Mouse (Mus musculus) heart, postnatal 0 days (tissue): ENCODE results near the gene Plekha8. TPM values are rescaled to one million over a fixed set of nuclear protein-coding genes. Genes with fewer than 3 reads are reported as not detected.
A peak's percentile ranks its signal among the peaks of the same experiment; 100 is the strongest.

Experiments used
- ATAC-seq: fragments of 200-750 bp; cut with Nextera tagmentation; 2 replicates; pipeline ENCODE4 v1.8.0; 2017; ENCODE audit warnings: low read depth, moderate number of reproducible peaks, moderate library complexity; ENCODE audit not compliant: insufficient read depth
- DNase-seq: peaks from one replicate; pipeline ENCODE4 v3.0.0-alpha.2; 2016; ENCODE audit warnings: low spot score
- H3K27ac ChIP-seq: fragments of 300-500 bp; sonication (generic); 2 replicates; pipeline ENCODE4 v1.5.1; 2014; ENCODE audit warnings: low read depth, mild to moderate bottlenecking
- H3K27me3 ChIP-seq: fragments of 300-500 bp; sonication (generic); 2 replicates; pipeline ENCODE4 v1.6.1; 2014; ENCODE audit warnings: low read length, mixed read lengths; ENCODE audit not compliant: control insufficient read depth, insufficient read depth
- H3K36me3 ChIP-seq: fragments of 300-500 bp; sonication (generic); replicated peaks from 2 replicates; pipeline ENCODE4 v1.6.1; 2014; ENCODE audit warnings: low read length, mixed read lengths; ENCODE audit not compliant: control insufficient read depth, insufficient read depth
- H3K4me1 ChIP-seq: fragments of 300-500 bp; sonication (generic); 2 replicates; pipeline ENCODE4 v1.6.1; 2014; ENCODE audit warnings: antibody characterized with exemption; ENCODE audit not compliant: control insufficient read depth, insufficient read depth
- H3K4me2 ChIP-seq: fragments of 300-500 bp; sonication (generic); 2 replicates; pipeline ENCODE4 v1.6.1; 2014; ENCODE audit warnings: low read depth, mild to moderate bottlenecking, low read length, moderate library complexity
- H3K4me3 ChIP-seq: fragments of 300-500 bp; sonication (generic); 2 replicates; pipeline ENCODE4 v1.5.1; 2014; ENCODE audit warnings: low read depth, low read length
- H3K9ac ChIP-seq: fragments of 300-500 bp; sonication (generic); replicated peaks from 2 replicates; pipeline ENCODE4 v1.6.1; 2014; ENCODE audit warnings: low read depth, low read length, mixed read lengths
- H3K9me3 ChIP-seq: fragments of 300-500 bp; sonication (generic); replicated peaks from 2 replicates; pipeline ENCODE4 v1.6.1; 2016; ENCODE audit warnings: low read length; ENCODE audit not compliant: control insufficient read depth
- CTCF ChIP-seq: IDR thresholded peaks from 2 replicates; pipeline ENCODE4 v1.5.1; 2016; ENCODE audit warnings: antibody characterized with exemption, control low read depth, low read depth
- EP300 ChIP-seq: IDR thresholded peaks from 2 replicates; pipeline ENCODE4 v1.6.1; 2016; ENCODE audit warnings: antibody characterized with exemption, low read depth
- WGBS: fragments of 180-500 bp; shearing (Covaris S2); extraction: QIAGEN DNeasy Blood & Tissue Kit; methylation state at CpG from one replicate; pipeline ENCODE4 v1.1.7; 2014; 5-methylcytosine and 5-hydroxymethylcytosine counted together
- polyA plus RNA-seq: library from polyadenylated mRNA; unstranded; fragments of >200 nt; fragmentation: Nextera tagmentation; extraction: Ambion mirVana; gene quantifications from 2 replicates; pipeline ENCODE4 v1.2.1, GENCODE M21; 2015
- total RNA-seq: library from RNA; depleted of rRNA; stranded (reverse); fragments of >200 nt; gene quantifications from 2 replicates; pipeline ENCODE4 v1.2.3, GENCODE M21; 2014; ENCODE audit warnings: low replicate concordance

The Plekha8 gene
- total and polyA plus RNA-seq, 2 experiments from 2014 or later = 5.3 to 10.0 TPM

DNA sequence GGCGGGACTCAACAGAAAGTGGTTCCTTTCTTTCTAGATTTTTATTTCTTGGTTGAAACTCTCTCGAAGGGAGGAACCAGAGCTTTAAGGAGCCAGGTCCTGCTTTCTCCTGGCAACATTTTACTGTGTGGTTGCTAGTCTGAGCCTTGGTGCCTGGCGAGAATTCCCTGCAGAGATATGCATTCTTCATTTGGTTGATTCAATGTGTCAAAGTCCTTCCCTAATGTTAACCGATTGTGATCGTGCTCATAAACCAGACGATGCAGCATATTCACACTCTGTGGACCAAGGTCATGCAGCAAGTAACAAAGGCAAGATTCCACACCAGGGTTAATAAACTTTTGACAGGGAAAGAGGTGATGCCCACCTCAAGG, 28.4 kb upstream of the Plekha8 start:
- TF ChIP-seq CTCF (no peak), EP300 (no peak)

GRCm38 (mm10) chr6:54569776-54570175, 25.1 kb upstream of the Plekha8 start:
- 44% methylated on average over 7 of the region's 7 CpGs for WGBS
- TF ChIP-seq CTCF (no peak), EP300 (no peak)
- no peak overlapping the region for H3K4me2 ChIP-seq
- H3K27me3 ChIP-seq = 0 out of 2 replicates have a peak, but pooled peaks cover 7% of the 10 kb centered on the region
- H3K36me3 ChIP-seq = no peaks in the 10 kb centered on the region
- ATAC-seq (no peak), DNase-seq (no peak)
- H3K4me1 ChIP-seq = no peaks in the 10 kb centered on the region
- H3K4me3 ChIP-seq = no peak overlapping the region
- no peak overlapping the region for H3K9ac ChIP-seq
- H3K27ac ChIP-seq = no peak overlapping the region
- no peaks in the 10 kb centered on the region for H3K9me3 ChIP-seq

More for the DNA sequence above, 28.4 kb upstream of the Plekha8 start:
- ATAC-seq (no peak), DNase-seq (no peak)
- WGBS = 15% methylated on average over 6 of the region's 6 CpGs
- peak overlapping the region; percentile 86 for H3K4me2 ChIP-seq
- H3K27me3 ChIP-seq = 0 out of 2 replicates have a peak, but pooled peaks cover 12% of the 10 kb centered on the region
- no peaks in the 10 kb centered on the region for H3K36me3 ChIP-seq
- peak overlapping the region; percentile 58 for H3K4me3 ChIP-seq
- H3K4me1 ChIP-seq = no peaks in the 10 kb centered on the region
- no peak overlapping the region for H3K27ac ChIP-seq
- H3K9ac ChIP-seq = peak overlapping the region; percentile 44; the same call in 1 of the 2 replicates
- H3K9me3 ChIP-seq = no peaks in the 10 kb centered on the region

- 0 out of 2 replicates have a peak, but pooled peaks cover 8% of the 10 kb centered on the region for H3K36me3 ChIP-seq
- no peaks in the 10 kb centered on the region for H3K4me1 ChIP-seq
- H3K27ac ChIP-seq = no peak overlapping the region
- 33% methylated on average over 6 of the region's 6 CpGs for WGBS
- H3K27me3 ChIP-seq = no peaks in the 10 kb centered on the region
- no peak for DNase-seq
- no peak overlapping the region for H3K9ac ChIP-seq
- H3K9me3 ChIP-seq = no peaks in the 10 kb centered on the region
- H3K4me3 ChIP-seq = no peak overlapping the region
- no peak for TF ChIP-seq CTCF
- no peak for TF ChIP-seq EP300
- ATAC-seq = no peak
- H3K4me2 ChIP-seq = no peak overlapping the region
Measured at GRCm38 (mm10) chr6:54573218-54573955, 21.5 kb upstream of the Plekha8 start.

- Histone ChIP-seq H3K27ac (no peak overlapping the region), H3K27me3 (no peaks in the 10 kb centered on the region), H3K9ac (no peak overlapping the region), H3K4me3 (no peak overlapping the region), H3K9me3 (no peaks in the 10 kb centered on the region), H3K4me1 (no peaks in the 10 kb centered on the region), H3K4me2 (no peak overlapping the region), H3K36me3 (peaks cover 35% of the 10 kb centered on the region)
- 11% methylated on average over 2 of the region's 2 CpGs for WGBS
- ATAC-seq (peak; percentile 60; the same call in 1 of the 2 replicates), DNase-seq (peak; percentile 59)
- no peak for TF ChIP-seq EP300
- TF ChIP-seq CTCF = peak; percentile 79
Measured at GRCm38 (mm10) chr6:54586175-54586574, 8.7 kb upstream of the Plekha8 start.

DNA sequence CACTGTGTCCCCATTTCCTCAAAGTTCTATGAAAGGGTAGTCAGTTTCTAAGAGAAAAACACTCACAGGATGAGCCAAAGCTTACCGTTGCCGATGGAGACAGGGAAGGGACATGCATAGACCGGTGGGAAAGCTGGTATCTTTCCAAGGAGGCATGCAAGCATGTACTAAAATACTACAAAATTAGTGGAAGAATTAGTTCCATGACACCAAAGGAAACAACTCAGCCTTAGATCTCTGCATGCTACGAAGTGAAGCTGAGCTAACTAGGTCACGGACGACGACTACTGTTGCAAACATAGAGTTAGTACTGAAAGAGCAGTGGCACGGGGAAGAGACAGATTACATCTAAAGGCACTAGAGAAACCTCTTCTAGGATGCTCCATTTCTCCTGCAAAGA, 8.0 kb upstream of the Plekha8 start:
- no peak overlapping the region for H3K4me2 ChIP-seq
- H3K27ac ChIP-seq = no peak overlapping the region
- H3K4me3 ChIP-seq = no peak overlapping the region
- no peak for DNase-seq
- H3K9ac ChIP-seq = no peak overlapping the region
- H3K27me3 ChIP-seq = no peaks in the 10 kb centered on the region
- WGBS = 74% methylated on average over 8 of the region's 8 CpGs
- TF ChIP-seq EP300 = no peak
- no peak for TF ChIP-seq CTCF
- H3K4me1 ChIP-seq = peaks cover 3% of the 10 kb centered on the region; the same call in 1 of the 2 replicates
- ATAC-seq = no peak
- no peaks in the 10 kb centered on the region for H3K9me3 ChIP-seq
- H3K36me3 ChIP-seq = peaks cover 31% of the 10 kb centered on the region
